Mouse (Mus musculus) limb, embryonic 13.5 days (tissue): ENCODE measurements around the gene Zc3h7b. TPM values are rescaled to one million over a fixed set of nuclear protein-coding genes. Genes with fewer than 3 reads are reported as not detected.
"Not testable (repeated sequence)": the region's sequence is repeated elsewhere in the genome, so short reads cannot be mapped to it uniquely, and the experiment has no call there.

Experiments used
- ATAC-seq: fragments of 200-750 bp; cut with Nextera tagmentation; 2 replicates; pipeline ENCODE4 v1.8.0; 2017; ENCODE audit warnings: low read depth, moderate number of reproducible peaks, moderate TSS enrichment; ENCODE audit not compliant: low FRiP score
- H3K27ac ChIP-seq: fragments of 300-500 bp; sonication (generic); 2 replicates; pipeline ENCODE4 v1.5.1; 2015; ENCODE audit warnings: inconsistent platforms, mild to moderate bottlenecking, moderate library complexity
- H3K27me3 ChIP-seq: fragments of 300-500 bp; sonication (generic); 2 replicates; pipeline ENCODE4 v1.6.1; 2015; ENCODE audit warnings: mild to moderate bottlenecking, inconsistent platforms
- H3K36me3 ChIP-seq: fragments of 300-500 bp; sonication (generic); 2 replicates; pipeline ENCODE4 v1.6.1; 2015; ENCODE audit warnings: inconsistent platforms, mild to moderate bottlenecking, moderate library complexity
- H3K4me1 ChIP-seq: fragments of 300-500 bp; sonication (generic); 2 replicates; pipeline ENCODE4 v1.6.1; 2015; ENCODE audit warnings: inconsistent platforms
- H3K4me2 ChIP-seq: fragments of 300-500 bp; sonication (generic); replicated peaks from 2 replicates; pipeline ENCODE4 v1.6.1; 2015; ENCODE audit warnings: inconsistent platforms, mild to moderate bottlenecking, moderate library complexity
- H3K4me3 ChIP-seq: fragments of 300-500 bp; sonication (generic); 2 replicates; pipeline ENCODE4 v1.5.1; 2015; ENCODE audit warnings: moderate library complexity, mild to moderate bottlenecking, inconsistent platforms
- H3K9ac ChIP-seq: fragments of 300-500 bp; sonication (generic); 2 replicates; pipeline ENCODE4 v1.6.1; 2015; ENCODE audit warnings: mild to moderate bottlenecking, inconsistent platforms
- H3K9me3 ChIP-seq: fragments of 300-500 bp; sonication (generic); 2 replicates; pipeline ENCODE4 v1.6.1; 2016; ENCODE audit warnings: inconsistent platforms
- WGBS: fragments of 180-500 bp; shearing (Covaris S2); methylation state at CpG from one replicate; pipeline ENCODE4 v1.1.7; 2015; 5-methylcytosine and 5-hydroxymethylcytosine counted together
- polyA plus RNA-seq: library from polyadenylated mRNA; unstranded; fragments of >200 nt; fragmentation: Nextera tagmentation; extraction: Ambion mirVana; gene quantifications from 2 replicates; pipeline ENCODE4 v1.2.1, GENCODE M21; 2015

Zc3h7b gene
- polyA plus RNA-seq, 1 experiment from 2014 or later = 40.4 TPM

DNA sequence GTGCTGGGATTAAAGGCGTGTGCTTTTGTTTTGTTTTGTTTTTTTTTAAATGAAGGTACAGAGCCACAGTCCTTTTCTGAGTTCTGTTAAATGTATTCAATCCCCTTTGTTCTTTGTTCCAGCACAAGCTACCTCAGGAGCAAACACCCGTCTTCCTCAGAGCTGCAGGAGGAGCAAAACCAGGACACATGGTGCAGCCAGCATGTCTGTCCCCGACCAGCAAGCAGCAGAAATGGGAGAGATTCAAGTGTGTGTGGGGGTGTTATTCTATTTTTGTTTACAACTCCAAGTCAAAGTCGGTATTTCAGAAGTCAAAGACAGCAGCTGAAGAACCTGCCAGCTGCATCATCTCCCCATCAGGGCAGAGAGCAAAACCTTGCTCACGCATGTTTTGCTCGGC lies 31.1 kb upstream of the Zc3h7b start:
- Histone ChIP-seq H3K27ac (no peak overlapping the region), H3K36me3 (peaks cover 93% of the 10 kb centered on the region), H3K4me3 (no peak overlapping the region), H3K4me2 (no peak overlapping the region), H3K27me3 (no peaks in the 10 kb centered on the region), H3K4me1 (no peaks in the 10 kb centered on the region), H3K9ac (no peak overlapping the region), H3K9me3 (no peaks in the 10 kb centered on the region)
- 83% methylated on average over 6 of the region's 6 CpGs for WGBS
- ATAC-seq = no peak

DNA sequence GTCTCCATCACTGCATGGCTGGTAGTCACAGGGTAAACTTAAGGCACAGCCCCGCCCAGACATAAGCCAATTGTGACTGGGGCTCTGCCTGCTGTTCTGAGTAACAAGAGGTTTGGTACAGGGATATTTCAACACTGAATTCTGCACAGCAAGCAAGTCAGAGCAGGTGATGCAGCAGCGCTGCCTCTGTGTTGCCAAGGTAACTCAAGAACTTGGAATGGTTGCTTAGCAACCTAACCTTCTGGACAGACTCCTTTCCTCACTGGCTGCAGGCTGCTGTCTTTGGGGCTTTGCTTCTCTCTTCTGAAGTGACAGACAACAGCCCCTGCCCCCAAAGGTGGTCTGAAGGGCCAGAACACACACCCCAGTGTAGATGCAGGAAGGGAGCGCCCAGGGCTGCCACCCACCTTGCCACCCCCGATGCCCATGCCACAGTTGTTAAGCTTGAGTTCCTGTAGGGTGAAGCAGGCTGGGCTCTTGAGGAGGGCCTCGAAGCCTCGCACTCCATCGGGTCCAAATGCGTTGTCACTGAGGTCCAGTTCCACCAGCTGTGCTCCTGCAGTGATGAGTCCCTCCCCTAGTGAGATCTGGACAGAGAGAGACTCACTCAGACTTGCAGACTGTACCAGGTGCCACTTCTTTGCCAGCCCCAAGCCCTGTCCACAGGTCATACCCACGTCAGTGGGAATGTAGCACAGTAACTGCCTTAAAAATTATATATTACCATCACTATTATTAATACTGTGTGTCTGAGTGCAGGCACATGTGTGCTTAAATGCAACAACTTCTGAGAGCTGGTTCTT lies 26.3 kb upstream of the Zc3h7b start:
- Histone ChIP-seq H3K4me3 (no peak overlapping the region), H3K4me1 (no peaks in the 10 kb centered on the region), H3K27me3 (no peaks in the 10 kb centered on the region), H3K9ac (no peak overlapping the region), H3K4me2 (no peak overlapping the region), H3K27ac (no peak overlapping the region), H3K36me3 (peaks cover 95% of the 10 kb centered on the region), H3K9me3 (no peaks in the 10 kb centered on the region)
- 92% methylated on average over 9 of the region's 9 CpGs for WGBS
- no peak for ATAC-seq

DNA sequence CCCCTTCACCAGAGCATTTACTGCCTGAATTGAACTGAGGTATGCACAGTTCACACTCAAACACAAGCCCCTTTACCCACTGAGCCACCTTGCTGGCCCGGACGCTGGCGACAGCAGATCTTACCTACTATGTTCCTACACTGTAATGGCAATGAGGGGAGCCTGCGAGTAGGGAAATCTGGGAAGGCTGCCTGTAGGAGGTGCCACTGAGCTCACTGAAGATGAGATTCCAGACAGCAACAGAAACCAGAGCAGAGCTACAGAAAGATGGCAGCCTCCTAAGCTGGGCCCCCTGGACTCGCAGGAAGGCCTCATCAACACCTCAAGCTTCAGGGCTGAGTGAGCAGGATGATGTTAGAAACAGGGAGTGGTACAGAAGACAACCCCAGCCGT lies 25.7 kb upstream of the Zc3h7b start:
- Histone ChIP-seq H3K9ac (no peak overlapping the region), H3K36me3 (peaks cover 95% of the 10 kb centered on the region), H3K4me3 (no peak overlapping the region), H3K9me3 (no peaks in the 10 kb centered on the region), H3K27ac (no peak overlapping the region), H3K4me1 (no peaks in the 10 kb centered on the region), H3K27me3 (no peaks in the 10 kb centered on the region), H3K4me2 (no peak overlapping the region)
- 94% methylated on average over 6 of the region's 6 CpGs for WGBS
- ATAC-seq = no peak

DNA sequence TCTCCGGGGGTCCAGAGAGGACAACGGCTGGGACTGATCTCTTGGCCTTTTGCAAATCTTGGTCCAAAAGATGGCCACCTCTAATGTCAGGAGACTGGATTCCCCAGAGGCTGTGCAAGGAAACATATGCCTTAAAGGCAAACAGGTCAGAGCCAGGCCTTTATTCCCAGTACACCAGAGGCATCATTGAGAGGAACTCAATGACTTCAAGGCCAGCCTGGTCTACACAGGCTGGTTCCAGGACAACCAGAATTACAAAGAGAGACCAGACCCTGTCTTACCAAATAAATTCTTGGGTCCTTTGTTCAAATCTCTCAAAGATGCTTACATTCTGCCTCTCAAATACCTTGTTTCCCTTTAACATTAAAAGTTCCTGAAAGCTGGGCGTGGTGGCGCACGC lies 22.5 kb upstream of the Zc3h7b start:
- H3K27me3 ChIP-seq = no peaks in the 10 kb centered on the region
- peaks cover 82% of the 10 kb centered on the region for H3K36me3 ChIP-seq
- H3K4me3 ChIP-seq = no peak overlapping the region
- no peak overlapping the region for H3K4me2 ChIP-seq
- H3K9me3 ChIP-seq = no peaks in the 10 kb centered on the region
- no peak overlapping the region for H3K9ac ChIP-seq
- peaks cover 4% of the 10 kb centered on the region; the same call in 1 of the 2 replicates for H3K4me1 ChIP-seq
- ATAC-seq = no peak
- no peak overlapping the region for H3K27ac ChIP-seq
- 95% methylated on average over 5 of the region's 5 CpGs for WGBS

DNA sequence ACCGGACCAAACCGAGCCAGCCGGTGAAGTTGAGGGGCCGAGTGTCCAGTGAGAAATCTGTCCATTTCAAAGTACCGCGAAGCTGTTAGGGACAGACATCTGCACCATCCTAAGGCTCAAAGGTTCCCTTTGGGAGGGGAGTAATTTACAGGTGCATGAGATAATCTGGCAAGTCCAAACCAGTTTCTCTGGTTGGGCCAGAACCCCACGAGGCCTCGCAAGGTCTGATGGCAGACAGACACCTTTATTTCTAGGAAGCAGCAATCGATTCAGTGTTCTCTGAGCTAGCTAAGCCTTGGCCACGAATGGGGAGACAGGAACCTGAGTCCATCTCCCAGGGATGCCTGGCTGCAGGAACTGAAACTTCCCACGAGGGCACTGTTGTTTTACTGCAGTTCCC lies 21.2 kb upstream of the Zc3h7b start:
- H3K4me3 ChIP-seq = no peak overlapping the region
- no peak overlapping the region for H3K27ac ChIP-seq
- H3K4me2 ChIP-seq = no peak overlapping the region
- H3K9ac ChIP-seq = no peak overlapping the region
- H3K36me3 ChIP-seq = peaks cover 69% of the 10 kb centered on the region
- H3K27me3 ChIP-seq = no peaks in the 10 kb centered on the region
- WGBS = 91% methylated on average over 11 of the region's 11 CpGs
- H3K9me3 ChIP-seq = no peaks in the 10 kb centered on the region
- peaks cover 17% of the 10 kb centered on the region for H3K4me1 ChIP-seq
- ATAC-seq = no peak

DNA sequence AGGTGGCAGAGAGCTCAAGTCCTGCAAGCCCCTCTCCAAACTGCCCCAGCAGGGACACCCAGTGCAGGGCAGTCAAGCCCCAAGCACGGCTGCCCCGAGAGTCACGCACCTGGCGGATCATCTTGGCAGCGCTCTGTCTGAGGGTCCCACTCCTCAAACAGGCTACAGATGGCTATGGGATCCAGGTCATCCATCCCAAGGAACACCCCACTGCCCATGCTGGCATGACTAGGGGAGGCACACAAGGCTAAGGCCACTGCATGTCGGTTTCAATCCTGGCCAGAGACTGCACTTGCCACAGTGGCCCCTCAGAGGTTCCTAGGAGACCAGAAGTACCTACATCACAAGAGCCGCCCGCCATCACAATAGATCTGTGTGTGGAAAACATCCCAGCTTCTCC lies 18.9 kb upstream of the Zc3h7b start:
- Histone ChIP-seq H3K9ac (no peak overlapping the region), H3K36me3 (peaks cover 46% of the 10 kb centered on the region), H3K27me3 (no peaks in the 10 kb centered on the region), H3K4me3 (no peak overlapping the region), H3K4me2 (no peak overlapping the region), H3K4me1 (peaks cover 22% of the 10 kb centered on the region), H3K9me3 (no peaks in the 10 kb centered on the region), H3K27ac (no peak overlapping the region)
- no peak for ATAC-seq
- WGBS = 95% methylated on average over 8 of the region's 8 CpGs

DNA sequence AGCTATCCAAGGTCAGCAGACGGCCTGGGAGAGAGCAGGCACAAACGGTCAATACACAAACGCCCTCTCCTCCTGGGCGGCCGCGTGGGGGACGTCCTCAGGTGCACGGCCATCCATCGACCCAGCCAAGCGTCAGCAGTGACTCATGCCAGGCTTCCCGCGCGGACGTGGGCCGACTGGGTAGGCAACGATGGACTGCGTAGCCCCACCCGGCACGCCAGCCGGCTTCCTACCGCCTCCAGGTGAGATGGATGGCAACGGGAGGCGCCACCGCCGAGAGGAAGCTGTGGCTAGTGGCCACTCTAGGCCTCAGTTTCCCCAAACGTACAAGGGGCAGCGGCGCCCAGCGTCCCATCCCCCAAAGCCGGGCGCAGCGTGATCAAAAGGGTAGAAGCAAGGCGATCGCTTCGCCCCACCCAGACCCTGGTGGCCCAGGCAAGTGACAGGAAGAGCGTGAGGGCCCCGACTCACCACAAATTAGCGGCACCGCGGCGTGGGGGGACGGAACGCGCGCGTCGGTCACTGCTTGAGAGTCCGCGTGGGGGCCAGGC lies 15.5 kb upstream of the Zc3h7b start:
- under 1% methylated on average over 49 of the region's 49 CpGs for WGBS
- H3K4me3 ChIP-seq = peak overlapping the region; percentile 99
- peaks cover 22% of the 10 kb centered on the region for H3K4me1 ChIP-seq
- peaks cover 13% of the 10 kb centered on the region for H3K36me3 ChIP-seq
- peak overlapping the region; percentile 96 for H3K9ac ChIP-seq
- peak overlapping the region; percentile 97 for H3K4me2 ChIP-seq
- no peaks in the 10 kb centered on the region for H3K27me3 ChIP-seq
- H3K27ac ChIP-seq = peak overlapping the region; percentile 55; the same call in 1 of the 2 replicates
- H3K9me3 ChIP-seq = no peaks in the 10 kb centered on the region
- ATAC-seq = peak; percentile 35

DNA sequence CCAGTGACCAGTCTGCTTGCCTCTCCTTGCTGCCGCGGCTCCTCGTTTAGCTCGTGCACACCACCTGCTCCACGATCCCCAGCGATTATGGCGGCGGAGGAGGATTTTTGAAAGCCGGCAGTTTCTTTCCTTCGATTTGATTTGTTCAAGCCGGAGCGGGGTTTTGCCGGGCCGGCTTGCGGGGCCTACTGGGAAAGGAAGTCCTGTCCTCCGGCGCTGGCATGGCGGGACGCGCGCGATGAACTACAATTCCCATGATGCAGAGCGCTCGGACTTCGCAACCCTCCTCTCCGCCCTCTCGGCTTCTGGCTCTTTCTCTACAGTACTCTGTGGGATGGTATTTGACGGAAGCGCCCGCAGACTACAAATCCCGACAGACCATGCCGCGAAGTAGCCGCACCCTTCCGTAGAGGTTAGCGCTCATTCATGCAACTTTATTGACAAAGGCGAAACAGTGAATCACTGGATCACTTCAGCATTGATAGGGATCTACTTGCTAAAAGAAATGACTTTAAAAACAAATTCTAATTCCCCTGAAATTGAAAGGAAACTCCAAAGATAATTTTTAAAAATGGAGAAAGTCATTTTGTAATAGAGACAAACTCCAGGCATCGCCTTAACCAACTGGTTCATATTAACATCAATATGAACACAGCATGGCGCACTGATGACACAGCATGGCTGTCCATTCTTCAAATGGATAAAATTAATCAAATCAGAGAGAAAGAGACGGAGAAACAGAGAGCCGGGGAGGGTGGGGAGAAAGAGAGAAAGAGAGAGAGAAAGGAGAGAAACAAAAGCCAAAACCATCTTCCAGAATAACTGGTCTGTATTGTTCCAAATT lies 14.8 kb upstream of the Zc3h7b start:
- 5% methylated on average over 41 of the region's 41 CpGs for WGBS
- H3K4me1 ChIP-seq = peaks cover 22% of the 10 kb centered on the region
- peaks cover 10% of the 10 kb centered on the region for H3K36me3 ChIP-seq
- no peaks in the 10 kb centered on the region for H3K27me3 ChIP-seq
- peak; percentile 99 for ATAC-seq
- peak overlapping the region; percentile 55; the same call in 1 of the 2 replicates for H3K27ac ChIP-seq
- peak overlapping the region; percentile 96 for H3K9ac ChIP-seq
- H3K4me3 ChIP-seq = peak overlapping the region; percentile 99
- no peaks in the 10 kb centered on the region for H3K9me3 ChIP-seq
- H3K4me2 ChIP-seq = peak overlapping the region; percentile 97

DNA sequence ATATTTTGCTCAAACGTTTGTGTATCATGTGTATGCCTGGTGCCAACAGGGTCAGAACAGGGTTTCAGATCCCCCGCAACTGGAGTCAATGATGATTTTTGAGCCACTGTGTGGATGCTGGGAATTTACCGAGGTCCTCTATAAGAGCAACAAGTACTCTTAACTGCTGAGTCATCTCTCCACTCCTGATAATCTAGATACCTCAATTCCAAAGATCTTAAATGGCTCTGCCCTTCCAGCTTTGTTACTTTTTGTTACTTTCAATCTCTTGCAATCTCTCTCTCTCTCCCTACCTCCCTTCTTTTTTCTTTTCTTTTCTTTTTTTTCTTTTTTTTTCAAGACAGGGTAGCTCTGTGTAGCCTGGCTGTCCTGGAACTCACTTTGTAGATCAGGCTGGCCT lies 9.8 kb upstream of the Zc3h7b start:
- H3K36me3 ChIP-seq = no peaks in the 10 kb centered on the region
- 55% methylated on average over 3 of the region's 3 CpGs for WGBS
- no peaks in the 10 kb centered on the region for H3K9me3 ChIP-seq
- H3K4me1 ChIP-seq = no peaks in the 10 kb centered on the region
- H3K4me2 ChIP-seq = no peak overlapping the region
- no peak for ATAC-seq
- no peak overlapping the region for H3K27ac ChIP-seq
- H3K27me3 ChIP-seq = no peaks in the 10 kb centered on the region
- no peak overlapping the region for H3K4me3 ChIP-seq
- H3K9ac ChIP-seq = no peak overlapping the region

DNA sequence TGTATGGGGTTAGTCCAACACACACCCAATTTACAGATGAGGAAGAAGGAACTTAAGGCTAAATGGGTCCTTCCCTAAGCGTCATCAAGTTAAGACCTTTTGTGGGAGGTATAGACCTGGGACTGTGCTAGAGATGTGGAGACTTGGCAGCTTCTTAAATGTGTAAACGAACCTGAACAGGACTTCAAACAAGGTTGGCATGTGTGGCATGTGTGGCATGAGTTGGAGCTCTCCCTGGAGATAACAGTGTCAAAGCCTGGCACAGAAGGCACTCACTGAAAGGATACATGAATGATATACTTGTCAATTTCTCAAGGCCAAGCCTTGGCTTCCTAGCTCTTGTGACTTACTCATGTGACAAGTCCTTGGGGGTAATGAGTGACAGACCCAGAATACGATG lies 5.6 kb upstream of the Zc3h7b start:
- no peak overlapping the region for H3K4me2 ChIP-seq
- no peaks in the 10 kb centered on the region for H3K9me3 ChIP-seq
- 74% methylated on average over 3 of the region's 3 CpGs for WGBS
- H3K9ac ChIP-seq = no peak overlapping the region
- H3K4me3 ChIP-seq = no peak overlapping the region
- peaks cover 3% of the 10 kb centered on the region for H3K4me1 ChIP-seq
- no peak overlapping the region for H3K27ac ChIP-seq
- no peak for ATAC-seq
- no peaks in the 10 kb centered on the region for H3K36me3 ChIP-seq
- no peaks in the 10 kb centered on the region for H3K27me3 ChIP-seq

DNA sequence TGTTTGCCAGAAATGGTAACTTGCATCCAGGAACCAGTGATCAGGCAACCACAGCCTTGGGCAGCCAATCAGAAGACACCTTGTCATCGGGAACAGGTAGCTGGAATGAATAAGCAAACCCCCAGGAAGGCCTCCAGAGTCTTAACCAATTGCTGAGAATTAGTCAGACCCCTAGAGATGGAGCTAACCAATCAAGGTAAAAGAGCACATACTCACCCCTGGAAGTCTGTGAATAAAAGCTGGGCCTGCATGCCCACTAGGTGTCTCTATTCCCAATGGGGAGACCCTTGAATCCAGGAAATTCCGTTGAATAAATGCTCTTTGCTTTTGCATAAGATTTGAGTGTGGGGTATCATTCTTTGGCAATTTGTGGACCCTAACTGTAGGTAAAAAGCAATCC lies 4.9 kb upstream of the Zc3h7b start:
- H3K4me1 ChIP-seq = peaks cover 7% of the 10 kb centered on the region
- no peak overlapping the region for H3K27ac ChIP-seq
- no peak overlapping the region for H3K9ac ChIP-seq
- no peak for ATAC-seq
- no peak overlapping the region for H3K4me3 ChIP-seq
- WGBS = 2% methylated on average over 2 of the region's 2 CpGs
- no peaks in the 10 kb centered on the region for H3K9me3 ChIP-seq
- H3K36me3 ChIP-seq = no peaks in the 10 kb centered on the region
- H3K27me3 ChIP-seq = no peaks in the 10 kb centered on the region
- no peak overlapping the region for H3K4me2 ChIP-seq

DNA sequence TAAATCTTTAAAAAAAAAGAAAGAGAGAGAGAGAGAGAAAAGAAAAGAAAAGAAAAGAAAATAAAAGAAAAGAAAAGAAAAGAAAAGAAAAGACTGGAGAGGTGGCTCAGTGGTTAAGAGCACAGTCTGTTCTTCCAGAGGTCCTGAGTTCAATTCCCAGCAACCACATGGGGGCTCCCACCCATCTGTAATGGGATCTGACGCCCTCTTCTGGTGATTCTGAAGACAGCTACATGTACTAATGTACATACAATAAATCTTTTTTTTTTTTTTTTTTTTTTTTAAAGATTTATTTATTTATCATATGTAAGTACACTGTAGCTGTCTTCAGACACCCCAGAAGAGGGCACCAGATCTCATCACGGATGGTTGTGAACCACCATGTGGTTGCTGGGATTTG lies 2.5 kb upstream of the Zc3h7b start:
- H3K9me3 ChIP-seq, ATAC-seq, H3K4me3 ChIP-seq, H3K36me3 ChIP-seq, H3K27ac ChIP-seq, H3K4me2 ChIP-seq, H3K9ac ChIP-seq, H3K27me3 ChIP-seq: not testable (repeated sequence)
- WGBS = 43% methylated on average over 2 of the region's 2 CpGs
- peaks cover 17% of the 10 kb centered on the region for H3K4me1 ChIP-seq
